Mouse (Mus musculus) heart, adult 2 months (tissue): ENCODE measurements at regions not wholly inside any gene's neighbourhood (a gene's known extent, or its start where the extent isn't known, plus 50 kb on each side); places are given as distances from the start of the nearest gene placed in this dataset.
A peak's percentile ranks its signal among the peaks of the same experiment; 100 is the strongest.

Experiments
- DNase-seq, 2 experiments: peaks; one replicate each; pipeline ENCODE4 v3.0.0; 2021
- H3K27ac ChIP-seq: fragments of 200-600 bp; 2 replicates; pipeline ENCODE4 v1.8.1; 2022
- H3K27me3 ChIP-seq: fragments of 200-500 bp; 2 replicates; pipeline ENCODE4 v1.6.1; 2012; ENCODE audit warnings: mild to moderate bottlenecking, low read length, inconsistent platforms, mixed read lengths; ENCODE audit not compliant: control insufficient read depth, insufficient read depth
- H3K36me3 ChIP-seq: fragments of 200-500 bp; 2 replicates; pipeline ENCODE4 v1.6.1; 2012; ENCODE audit warnings: low read length, inconsistent platforms; ENCODE audit not compliant: control insufficient read depth, insufficient read depth
- H3K4me1 ChIP-seq: fragments of 200-500 bp; 2 replicates; pipeline ENCODE4 v1.6.1; 2011; ENCODE audit warnings: low read length; ENCODE audit not compliant: control insufficient read depth, insufficient read depth
- H3K4me3 ChIP-seq: fragments of 200-600 bp; 2 replicates; pipeline ENCODE4 v1.8.1; 2022
- H3K79me2 ChIP-seq: fragments of 200-500 bp; replicated peaks from 2 replicates; pipeline ENCODE4 v1.6.1; 2012; ENCODE audit warnings: mild to moderate bottlenecking, inconsistent platforms, low read length, moderate library complexity, mixed read lengths; ENCODE audit not compliant: control insufficient read depth, insufficient read depth
- H3K9ac ChIP-seq: fragments of 200-500 bp; 2 replicates; pipeline ENCODE4 v1.6.1; 2012; ENCODE audit warnings: low read depth, mild to moderate bottlenecking, control low read depth, inconsistent platforms, low read length, mixed read lengths
- CTCF ChIP-seq: fragments of 200-600 bp; IDR thresholded peaks from 2 replicates; pipeline ENCODE4 v1.8.1; 2022; ENCODE audit warnings: antibody characterized with exemption, mild to moderate bottlenecking, moderate library complexity
- EP300 ChIP-seq: fragments of 200-500 bp; IDR thresholded peaks from 2 replicates; pipeline ENCODE4 v1.6.1; 2011; ENCODE audit warnings: low read depth, low read length, control low read depth; ENCODE audit not compliant: insufficient read depth
- POLR2A ChIP-seq: fragments of 200-500 bp; IDR thresholded peaks from 2 replicates; pipeline ENCODE4 v1.6.1; 2011; ENCODE audit warnings: mild to moderate bottlenecking, low read depth, low read length, control low read depth; ENCODE audit not compliant: insufficient read depth
- WGBS: fragments of 180-500 bp; shearing (Covaris S2); methylation state at CpG from one replicate; pipeline ENCODE4 v1.1.7; 2018; 5-methylcytosine and 5-hydroxymethylcytosine counted together
- intact Hi-C: fragments of 180-260 bp; cut with DNase I; formaldehyde crosslinking; loops from one replicate; pipeline ENCODE4 v1.15.1; 2025

GRCm38 (mm10) chr1:184539818-184540217, 192.6 kb downstream of the Hlx start:
- intact Hi-C loops = no loop called here

DNA sequence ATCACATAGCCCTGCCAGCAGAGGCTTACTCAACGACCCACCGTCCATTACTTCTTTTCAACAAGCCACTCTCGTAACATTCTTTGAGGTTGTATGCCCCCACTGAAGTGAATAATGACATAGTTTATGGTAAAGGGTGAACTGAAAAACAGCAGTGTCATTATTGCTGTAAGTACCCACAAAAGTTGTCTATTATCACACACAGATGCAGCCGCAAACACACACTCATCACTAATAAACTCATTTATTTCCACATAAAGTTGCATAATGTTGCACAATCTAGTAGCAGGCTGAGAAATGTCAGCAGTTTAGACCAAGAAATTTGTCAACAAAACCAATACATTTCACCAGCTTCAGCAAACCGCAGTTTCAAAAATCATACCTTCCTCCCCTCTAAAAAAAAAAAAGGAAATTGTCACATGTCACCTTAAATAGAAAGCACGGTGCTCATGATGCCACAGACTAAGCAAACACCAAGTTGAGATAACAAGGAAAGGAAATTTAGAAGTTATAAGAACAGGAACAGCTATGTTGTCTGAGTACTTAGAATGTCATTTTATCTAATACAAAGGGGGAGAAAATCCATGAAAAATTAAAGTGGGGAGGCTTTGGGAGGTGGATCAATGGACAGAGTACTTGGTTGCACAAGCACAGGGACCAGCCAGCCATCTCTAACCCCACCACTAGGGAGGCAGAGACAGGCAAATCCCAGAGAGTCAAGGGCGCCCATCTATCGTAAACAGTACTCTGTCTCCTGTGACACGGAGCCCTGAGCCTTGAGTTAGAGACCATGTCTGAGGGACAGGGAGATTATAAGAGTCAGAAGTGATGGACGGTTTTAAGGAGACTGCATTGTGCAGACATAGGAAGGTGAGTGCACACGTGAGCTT, 195.9 kb downstream of the Hlx start:
- no peak for TF ChIP-seq EP300
- TF ChIP-seq POLR2A = no peak
- TF ChIP-seq CTCF = no peak
- no peaks in the 10 kb centered on the region for H3K4me1 ChIP-seq
- WGBS = 79% methylated on average over 11 of the region's 11 CpGs
- no peak for DNase-seq
- no peak overlapping the region for H3K27ac ChIP-seq
- intact Hi-C loops = no loop called here
- H3K9ac ChIP-seq = no peak overlapping the region
- no peaks in the 10 kb centered on the region for H3K27me3 ChIP-seq
- no peak overlapping the region for H3K4me3 ChIP-seq
- no peaks in the 10 kb centered on the region for H3K36me3 ChIP-seq
- H3K79me2 ChIP-seq = no peaks in the 10 kb centered on the region

More at GRCm38 (mm10) chr1:184539818-184540217, 192.6 kb downstream of the Hlx start:
- H3K79me2 ChIP-seq = no peaks in the 10 kb centered on the region
- H3K27ac ChIP-seq = no peak overlapping the region
- H3K27me3 ChIP-seq = no peaks in the 10 kb centered on the region
- WGBS = 68% methylated on average over 7 of the region's 7 CpGs
- no peaks in the 10 kb centered on the region for H3K4me1 ChIP-seq
- H3K9ac ChIP-seq = no peak overlapping the region
- no peaks in the 10 kb centered on the region for H3K36me3 ChIP-seq
- no peak for DNase-seq
- H3K4me3 ChIP-seq = no peak overlapping the region
- TF ChIP-seq EP300 = no peak
- TF ChIP-seq CTCF = no peak
- TF ChIP-seq POLR2A = no peak

DNA sequence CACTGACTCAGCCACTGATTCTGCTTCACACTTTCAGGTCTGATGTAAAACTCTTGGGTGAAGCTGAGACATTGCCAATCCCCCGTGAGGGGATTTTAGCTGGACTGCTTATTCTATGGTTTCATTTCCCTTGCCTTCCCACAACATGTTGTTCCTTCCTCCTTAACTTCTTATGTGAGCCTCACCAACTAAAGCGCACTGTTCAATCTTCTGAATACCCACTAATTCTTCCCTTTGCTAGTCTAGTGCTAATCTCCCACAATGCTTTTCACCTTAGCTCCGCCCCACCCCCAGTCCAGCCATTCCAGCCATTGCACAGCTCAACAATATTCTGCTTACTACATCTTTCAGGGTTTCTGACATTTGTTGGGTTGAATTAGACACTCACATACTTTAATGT, 196.7 kb downstream of the Hlx start:
- 88% methylated on average over 3 of the region's 3 CpGs for WGBS
- no peak overlapping the region for H3K9ac ChIP-seq
- H3K79me2 ChIP-seq = no peaks in the 10 kb centered on the region
- no peak overlapping the region for H3K27ac ChIP-seq
- intact Hi-C loops = no loop called here
- no peaks in the 10 kb centered on the region for H3K36me3 ChIP-seq
- TF ChIP-seq EP300 (no peak), CTCF (no peak), POLR2A (no peak)
- no peak overlapping the region for H3K4me3 ChIP-seq
- no peaks in the 10 kb centered on the region; the same call in 1 of the 2 replicates for H3K4me1 ChIP-seq
- no peaks in the 10 kb centered on the region for H3K27me3 ChIP-seq
- peak in 1 of 2 experiments; percentile 9 for DNase-seq

- H3K4me3 ChIP-seq = no peak overlapping the region
- no peaks in the 10 kb centered on the region; the same call in 1 of the 2 replicates for H3K4me1 ChIP-seq
- H3K27me3 ChIP-seq = no peaks in the 10 kb centered on the region
- no peak overlapping the region for H3K9ac ChIP-seq
- no peaks in the 10 kb centered on the region for H3K36me3 ChIP-seq
- DNase-seq = no peak
- TF ChIP-seq POLR2A (no peak), EP300 (no peak), CTCF (no peak)
- intact Hi-C loops = no loop called here
- WGBS = 93% methylated on average over 4 of the region's 4 CpGs
- no peaks in the 10 kb centered on the region for H3K79me2 ChIP-seq
- H3K27ac ChIP-seq = no peak overlapping the region
Observed at GRCm38 (mm10) chr1:184534511-184534910, 197.9 kb downstream of the Hlx start.

DNA sequence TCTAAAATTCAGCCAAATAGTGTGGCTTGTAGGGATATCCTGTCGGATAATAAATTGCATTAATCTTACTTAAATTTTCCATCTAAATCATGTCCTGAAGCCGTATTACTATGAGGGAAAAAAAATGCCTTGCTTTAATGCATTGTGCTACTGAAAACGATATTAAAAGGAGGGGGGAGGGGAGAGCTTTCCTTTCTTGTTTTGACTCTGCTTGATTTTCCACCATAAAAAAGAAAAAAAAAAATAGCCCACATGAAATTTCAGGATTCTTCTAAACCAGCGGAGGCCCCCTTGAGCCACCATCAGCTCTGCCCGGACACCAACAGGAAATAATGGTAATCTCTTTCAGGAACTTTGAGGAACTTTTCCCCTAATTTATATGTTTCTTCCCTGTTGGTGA, 198.5 kb downstream of the Hlx start:
- no peak for TF ChIP-seq EP300
- no peak for TF ChIP-seq POLR2A
- TF ChIP-seq CTCF = no peak
- no peak overlapping the region for H3K4me3 ChIP-seq
- H3K79me2 ChIP-seq = no peaks in the 10 kb centered on the region
- no peaks in the 10 kb centered on the region for H3K36me3 ChIP-seq
- no peaks in the 10 kb centered on the region for H3K27me3 ChIP-seq
- intact Hi-C loops = no loop called here
- H3K9ac ChIP-seq = no peak overlapping the region
- H3K27ac ChIP-seq = no peak overlapping the region
- no peaks in the 10 kb centered on the region; the same call in 1 of the 2 replicates for H3K4me1 ChIP-seq
- 47% methylated on average over 5 of the region's 5 CpGs for WGBS
- DNase-seq = no peak

DNA sequence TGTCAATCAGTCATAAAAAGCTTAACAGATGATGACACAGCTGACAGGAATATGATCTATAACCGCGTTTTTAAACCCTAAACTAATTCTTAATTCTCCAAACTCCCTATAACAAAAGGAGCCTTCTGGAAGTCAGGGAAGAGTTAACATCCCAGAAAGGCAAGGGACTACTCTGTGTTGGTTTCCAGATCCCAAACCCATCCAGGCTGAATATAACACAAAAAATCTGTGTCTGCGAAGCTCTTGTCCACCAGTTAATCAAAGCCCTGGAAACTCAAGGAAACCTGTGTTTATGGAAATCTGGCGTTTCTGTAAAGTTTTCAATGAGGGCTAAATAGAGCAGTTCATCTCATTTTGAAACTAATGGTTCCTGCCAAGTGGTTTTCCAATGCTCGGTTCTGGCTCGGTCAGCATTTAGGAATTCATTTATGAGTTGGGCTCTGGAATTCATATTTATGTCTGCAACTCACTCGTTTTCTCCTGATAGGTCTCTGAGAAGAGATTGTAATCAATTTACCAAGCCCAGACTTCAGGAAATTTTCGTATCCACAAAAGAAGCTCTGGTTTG, 199.8 kb downstream of the Hlx start:
- Histone ChIP-seq H3K79me2 (no peaks in the 10 kb centered on the region), H3K4me1 (no peaks in the 10 kb centered on the region; the same call in 1 of the 2 replicates), H3K27me3 (no peaks in the 10 kb centered on the region), H3K4me3 (no peak overlapping the region), H3K27ac (no peak overlapping the region), H3K36me3 (no peaks in the 10 kb centered on the region), H3K9ac (no peak overlapping the region)
- no peak for DNase-seq
- WGBS = 72% methylated on average over 8 of the region's 8 CpGs
- intact Hi-C loops = no loop called here
- no peak for TF ChIP-seq CTCF
- TF ChIP-seq POLR2A = no peak
- no peak for TF ChIP-seq EP300
